Mouse (Mus musculus) heart, adult 2 months (tissue): Measurements from ENCODE around the gene Clasp2. TPM values are rescaled to one million over a fixed set of nuclear protein-coding genes. Genes with fewer than 3 reads are reported as not detected.

ENCODE experiments used
- DNase-seq, 2 experiments: peaks; one replicate each; pipeline ENCODE4 v3.0.0; 2021
- H3K27ac ChIP-seq: fragments of 200-600 bp; 2 replicates; pipeline ENCODE4 v1.8.1; 2022
- H3K27me3 ChIP-seq: fragments of 200-500 bp; 2 replicates; pipeline ENCODE4 v1.6.1; 2012; ENCODE audit warnings: mild to moderate bottlenecking, low read length, inconsistent platforms, mixed read lengths; ENCODE audit not compliant: control insufficient read depth, insufficient read depth
- H3K36me3 ChIP-seq: fragments of 200-500 bp; 2 replicates; pipeline ENCODE4 v1.6.1; 2012; ENCODE audit warnings: low read length, inconsistent platforms; ENCODE audit not compliant: control insufficient read depth, insufficient read depth
- H3K4me1 ChIP-seq: fragments of 200-500 bp; 2 replicates; pipeline ENCODE4 v1.6.1; 2011; ENCODE audit warnings: low read length; ENCODE audit not compliant: control insufficient read depth, insufficient read depth
- H3K4me3 ChIP-seq: fragments of 200-600 bp; 2 replicates; pipeline ENCODE4 v1.8.1; 2022
- H3K79me2 ChIP-seq: fragments of 200-500 bp; replicated peaks from 2 replicates; pipeline ENCODE4 v1.6.1; 2012; ENCODE audit warnings: mild to moderate bottlenecking, inconsistent platforms, low read length, moderate library complexity, mixed read lengths; ENCODE audit not compliant: control insufficient read depth, insufficient read depth
- H3K9ac ChIP-seq: fragments of 200-500 bp; 2 replicates; pipeline ENCODE4 v1.6.1; 2012; ENCODE audit warnings: low read depth, mild to moderate bottlenecking, control low read depth, inconsistent platforms, low read length, mixed read lengths
- CTCF ChIP-seq: fragments of 200-600 bp; IDR thresholded peaks from 2 replicates; pipeline ENCODE4 v1.8.1; 2022; ENCODE audit warnings: antibody characterized with exemption, mild to moderate bottlenecking, moderate library complexity
- EP300 ChIP-seq: fragments of 200-500 bp; IDR thresholded peaks from 2 replicates; pipeline ENCODE4 v1.6.1; 2011; ENCODE audit warnings: low read depth, low read length, control low read depth; ENCODE audit not compliant: insufficient read depth
- POLR2A ChIP-seq: fragments of 200-500 bp; IDR thresholded peaks from 2 replicates; pipeline ENCODE4 v1.6.1; 2011; ENCODE audit warnings: mild to moderate bottlenecking, low read depth, low read length, control low read depth; ENCODE audit not compliant: insufficient read depth
- WGBS: fragments of 180-500 bp; shearing (Covaris S2); methylation state at CpG from one replicate; pipeline ENCODE4 v1.1.7; 2018; 5-methylcytosine and 5-hydroxymethylcytosine counted together
- intact Hi-C: fragments of 180-260 bp; cut with DNase I; formaldehyde crosslinking; loops from one replicate; pipeline ENCODE4 v1.15.1; 2025
- polyA plus RNA-seq: library from polyadenylated mRNA; depleted of rRNA; stranded (reverse); fragments of >200 nt; gene quantifications from 2 replicates; pipeline ENCODE4 v1.2.3, GENCODE M21; 2012
- total RNA-seq, 2 experiments: library from RNA; stranded (reverse); gene quantifications; 2 replicates each; pipeline ENCODE4 v1.2.3; 2021

Clasp2 gene
- total and polyA plus RNA-seq, 3 experiments = 14.2 to 56.2 (median 53.6) TPM

GRCm38 (mm10) chr9:113915789-113916188, 174.5 kb downstream of the Clasp2 start:
- 94% methylated on average over 5 of the region's 5 CpGs for WGBS
- Histone ChIP-seq H3K36me3 (no peaks in the 10 kb centered on the region), H3K27ac (no peak overlapping the region), H3K79me2 (no peaks in the 10 kb centered on the region), H3K4me1 (no peaks in the 10 kb centered on the region), H3K9ac (no peak overlapping the region), H3K27me3 (no peaks in the 10 kb centered on the region), H3K4me3 (no peak overlapping the region)
- TF ChIP-seq EP300 (no peak), CTCF (no peak), POLR2A (no peak)
- intact Hi-C loops = no loop called here
- no peak for DNase-seq

- WGBS = 95% methylated on average over 5 of the region's 5 CpGs
- no peaks in the 10 kb centered on the region for H3K36me3 ChIP-seq
- no peaks in the 10 kb centered on the region for H3K79me2 ChIP-seq
- no peaks in the 10 kb centered on the region for H3K27me3 ChIP-seq
- H3K4me3 ChIP-seq = no peak overlapping the region
- intact Hi-C loops = no loop called here
- H3K9ac ChIP-seq = no peak overlapping the region
- DNase-seq = no peak
- TF ChIP-seq POLR2A (no peak), EP300 (no peak), CTCF (no peak)
- no peak overlapping the region for H3K27ac ChIP-seq
- H3K4me1 ChIP-seq = no peaks in the 10 kb centered on the region
These were observed 181.4 kb downstream of the Clasp2 start for GRCm38 (mm10) chr9:113922677-113923076.

GRCm38 (mm10) chr9:113924883-113925282, 183.6 kb downstream of the Clasp2 start:
- DNase-seq = no peak
- Histone ChIP-seq H3K27me3 (no peaks in the 10 kb centered on the region), H3K4me1 (no peaks in the 10 kb centered on the region), H3K9ac (no peak overlapping the region), H3K4me3 (no peak overlapping the region), H3K36me3 (no peaks in the 10 kb centered on the region), H3K79me2 (no peaks in the 10 kb centered on the region), H3K27ac (no peak overlapping the region)
- TF ChIP-seq CTCF = no peak
- TF ChIP-seq EP300 = no peak
- no peak for TF ChIP-seq POLR2A
- WGBS = 95% methylated on average over 5 of the region's 5 CpGs
- intact Hi-C loops = no loop called here

- no peak overlapping the region for H3K4me3 ChIP-seq
- H3K36me3 ChIP-seq = peaks cover 3% of the 10 kb centered on the region
- H3K27me3 ChIP-seq = no peaks in the 10 kb centered on the region
- H3K9ac ChIP-seq = no peak overlapping the region
- peaks cover 4% of the 10 kb centered on the region for H3K4me1 ChIP-seq
- DNase-seq = peak in 1 of 2 experiments; percentile 28
- no peak overlapping the region for H3K27ac ChIP-seq
- H3K79me2 ChIP-seq = peaks cover 2% of the 10 kb centered on the region; the same call in 1 of the 2 replicates
- intact Hi-C loops = no loop called here
- WGBS = 72% methylated on average over 4 of the region's 4 CpGs
- no peak for TF ChIP-seq POLR2A
These were observed 187.3 kb downstream of the Clasp2 start for GRCm38 (mm10) chr9:113928591-113928990.

GRCm38 (mm10) chr9:113929676-113930075, 188.4 kb downstream of the Clasp2 start:
- H3K79me2 ChIP-seq = peaks cover 3% of the 10 kb centered on the region; the same call in 1 of the 2 replicates
- H3K4me1 ChIP-seq = peaks cover 4% of the 10 kb centered on the region
- no peak overlapping the region for H3K9ac ChIP-seq
- WGBS = 76% methylated on average over 1 of the region's 1 CpGs
- no peak for TF ChIP-seq POLR2A
- no peak for DNase-seq
- peaks cover 3% of the 10 kb centered on the region for H3K36me3 ChIP-seq
- no peak overlapping the region for H3K27ac ChIP-seq
- no peak overlapping the region for H3K4me3 ChIP-seq
- intact Hi-C loops = loop anchor here (2.0 to 5.0 kb wide), 3 partner anchors 137 to 473 kb away; partner anchors contain the start of genes Clasp2, Glb1 and Tmppe
- H3K27me3 ChIP-seq = no peaks in the 10 kb centered on the region

GRCm38 (mm10) chr9:113930534-113931374, 189.5 kb downstream of the Clasp2 start, which contains the start of gene Ubp1:
Gene Ubp1 (plus strand): TSS chr9:113930934.
- Histone ChIP-seq H3K79me2 (peaks cover 3% of the 10 kb centered on the region; the same call in 1 of the 2 replicates), H3K9ac (peak within 1 kb of the TSS; percentile 83), H3K4me1 (peaks cover 7% of the 10 kb centered on the region), H3K4me3 (peak within 1 kb of the TSS; percentile 67), H3K27me3 (no peaks in the 10 kb centered on the region), H3K36me3 (peaks cover 3% of the 10 kb centered on the region), H3K27ac (peak within 1 kb of the TSS; percentile 90)
- peak; percentile 94 to 99 for DNase-seq
- TF ChIP-seq POLR2A = peak; percentile 81
- no peak for TF ChIP-seq CTCF
- 0 out of 2 replicates have a peak, but pooled peaks have one; percentile 60 for TF ChIP-seq EP300
- under 1% methylated on average over 60 of the region's 86 CpGs for WGBS
- intact Hi-C loops = loop anchor here (2.0 to 5.0 kb wide), 3 partner anchors 138 to 472 kb away; partner anchors contain the start of genes Clasp2, Glb1 and Tmppe
